ENCODE assay signal across 18 mouse cellular contexts in genomic region chrX:20070196-20070595, GRCm38 (mm10). TPM values are rescaled to one million over a fixed set of nuclear protein-coding genes. Genes with fewer than 3 reads are reported as not detected.
"Had no signal": no experiment of that assay in that cellular context is flagged by ENCODE, and none has a peak within 500 bp of the region (broad histone marks: within the 10 kb centered on the region; RNA-seq: fewer than 3 reads in every experiment).

No protein-coding gene starts in this region.

- DNase-seq: lung, adult 2 months; lung, postnatal 14 days; lung, postnatal 36 days; right cerebral cortex, postnatal 14 days; thymus, adult 2 months; thymus, postnatal 25 days; thymus, postnatal 4 days had no signal

- ATAC-seq: lung, postnatal 0 days; midbrain, embryonic 13.5 days; midbrain, embryonic 15.5 days had no signal

- H3K4me1 ChIP-seq: lung, embryonic 15.5 days; megakaryocyte, embryonic 14.5 days; midbrain, embryonic 13.5 days; midbrain, embryonic 15.5 days; neural tube, embryonic 12.5 days; stomach, embryonic 15.5 days had no signal

- H3K9me3 ChIP-seq: lung, embryonic 15.5 days; megakaryocyte, embryonic 14.5 days; midbrain, embryonic 13.5 days; midbrain, embryonic 15.5 days; neural tube, embryonic 12.5 days; stomach, embryonic 15.5 days had no signal

- H3K9ac ChIP-seq: lung, embryonic 15.5 days; midbrain, embryonic 13.5 days; midbrain, embryonic 15.5 days; neural tube, embryonic 12.5 days; stomach, embryonic 15.5 days had no signal

- H3K27me3 ChIP-seq: lung, embryonic 15.5 days; midbrain, embryonic 13.5 days; midbrain, embryonic 15.5 days; neural tube, embryonic 12.5 days; stomach, embryonic 15.5 days had no signal

- H3K4me2 ChIP-seq: lung, embryonic 15.5 days; midbrain, embryonic 11.5 days; midbrain, embryonic 13.5 days; midbrain, embryonic 15.5 days; neural tube, embryonic 12.5 days; stomach, embryonic 15.5 days had no signal

- H3K27ac ChIP-seq: lung, embryonic 15.5 days; macrophage; midbrain, embryonic 13.5 days; midbrain, embryonic 15.5 days; neural tube, embryonic 12.5 days; stomach, embryonic 15.5 days; stomach, postnatal 0 days had no signal

- H3K4me3 ChIP-seq: lung, embryonic 15.5 days; megakaryocyte, embryonic 14.5 days; midbrain, embryonic 13.5 days; midbrain, embryonic 15.5 days; neural tube, embryonic 12.5 days; stomach, embryonic 15.5 days had no signal

- H3K36me3 ChIP-seq: lung, embryonic 15.5 days; midbrain, embryonic 13.5 days; midbrain, embryonic 15.5 days; neural tube, embryonic 12.5 days; stomach, embryonic 15.5 days had no signal

RNA-seq across cellular contexts. Expression of gene Chst7, which starts 10.8 kb away (rescaled TPM):
- total RNA-seq: neutrophil, adult 5-6 weeks had no signal
